Mouse (Mus musculus): ENCODE measurements at regions not wholly inside any gene's neighbourhood (a gene's known extent, or its start where the extent isn't known, plus 50 kb on each side); places are given as distances from the start of the nearest gene placed in this dataset.
A peak's percentile ranks its signal among the peaks of the same experiment; 100 is the strongest.

- no peak for DNase-seq (ENCODE audit: low read depth, low spot score)
Measured at GRCm38 (mm10) chr7:72905891-72906290, 469.4 kb upstream of the Rgma start.

- DNase-seq (ENCODE audit: low read depth, low spot score), result no peak
Measured at GRCm38 (mm10) chr7:72906536-72906935, 468.8 kb upstream of the Rgma start.

- DNase-seq (ENCODE audit: low read depth, low spot score), result peak; percentile 20
Measured at GRCm38 (mm10) chr7:72926772-72927380, 448.4 kb upstream of the Rgma start.

- no peak for DNase-seq (ENCODE audit: low read depth, low spot score)
Measured at GRCm38 (mm10) chr7:72938842-72939241, 436.5 kb upstream of the Rgma start.

GRCm38 (mm10) chr7:72947531-72947930, 427.8 kb upstream of the Rgma start:
- no peak for DNase-seq (ENCODE audit: low read depth, low spot score)

- DNase-seq (ENCODE audit: low read depth, low spot score), result no peak
Measured at GRCm38 (mm10) chr7:72948026-72948425, 427.3 kb upstream of the Rgma start.

GRCm38 (mm10) chr7:72948666-72949065, 426.6 kb upstream of the Rgma start:
- DNase-seq (ENCODE audit: low read depth, low spot score), result no peak

GRCm38 (mm10) chr7:72949886-72950285, 425.4 kb upstream of the Rgma start:
- DNase-seq (ENCODE audit: low read depth, low spot score), result no peak

GRCm38 (mm10) chr7:72957674-72958073, 417.6 kb upstream of the Rgma start:
- DNase-seq (ENCODE audit: low read depth, low spot score), result no peak

GRCm38 (mm10) chr7:72961321-72961720, 414.0 kb upstream of the Rgma start:
- no peak for DNase-seq (ENCODE audit: low read depth, low spot score)

- no peak for DNase-seq (ENCODE audit: low read depth, low spot score)
Measured at GRCm38 (mm10) chr7:72962815-72963214, 412.5 kb upstream of the Rgma start.

GRCm38 (mm10) chr7:72963908-72964307, 411.4 kb upstream of the Rgma start:
- DNase-seq (ENCODE audit: low read depth, low spot score), result no peak

- no peak for DNase-seq (ENCODE audit: low read depth, low spot score)
Measured at GRCm38 (mm10) chr7:72968193-72968592, 407.1 kb upstream of the Rgma start.

- no peak for DNase-seq (ENCODE audit: low read depth, low spot score)
Measured at GRCm38 (mm10) chr7:72971506-72972267, 403.6 kb upstream of the Rgma start.

GRCm38 (mm10) chr7:72972397-72972796, 402.9 kb upstream of the Rgma start:
- DNase-seq (ENCODE audit: low read depth, low spot score), result no peak

GRCm38 (mm10) chr7:72973771-72974170, 401.5 kb upstream of the Rgma start:
- no peak for DNase-seq (ENCODE audit: low read depth, low spot score)

GRCm38 (mm10) chr7:72974384-72974783, 400.9 kb upstream of the Rgma start:
- DNase-seq (ENCODE audit: low read depth, low spot score), result no peak

GRCm38 (mm10) chr7:72990559-72991429, 384.5 kb upstream of the Rgma start:
- DNase-seq (ENCODE audit: low read depth, low spot score), result peak; percentile 8

GRCm38 (mm10) chr7:72998374-72998773, 376.9 kb upstream of the Rgma start:
- no peak for DNase-seq (ENCODE audit: low read depth, low spot score)

- DNase-seq (ENCODE audit: low read depth, low spot score), result no peak
Measured at GRCm38 (mm10) chr7:73019151-73019550, 356.2 kb upstream of the Rgma start.

GRCm38 (mm10) chr7:73019764-73020354, 355.4 kb upstream of the Rgma start:
- DNase-seq (ENCODE audit: low read depth, low spot score), result no peak

GRCm38 (mm10) chr7:73021786-73022185, 353.5 kb upstream of the Rgma start:
- no peak for DNase-seq (ENCODE audit: low read depth, low spot score)
